Mouse (Mus musculus) neural tube, embryonic 15.5 days (tissue): ENCODE data around the gene Itgb5. TPM values are rescaled to one million over a fixed set of nuclear protein-coding genes. Genes with fewer than 3 reads are reported as not detected.
A peak's percentile ranks its signal among the peaks of the same experiment; 100 is the strongest.

Experiments
- ATAC-seq: fragments of 200-750 bp; cut with Nextera tagmentation; 2 replicates; pipeline ENCODE4 v1.8.0; 2017; ENCODE audit warnings: mild to moderate bottlenecking, moderate TSS enrichment, moderate library complexity; ENCODE audit not compliant: low FRiP score
- H3K27ac ChIP-seq: fragments of 300-500 bp; sonication (generic); replicated peaks from 2 replicates; pipeline ENCODE4 v1.5.1; 2015; ENCODE audit warnings: mild to moderate bottlenecking, inconsistent platforms
- H3K27me3 ChIP-seq: fragments of 300-500 bp; sonication (generic); replicated peaks from 2 replicates; pipeline ENCODE4 v1.6.1; 2015; ENCODE audit warnings: inconsistent platforms
- H3K36me3 ChIP-seq: fragments of 300-500 bp; sonication (generic); 2 replicates; pipeline ENCODE4 v1.6.1; 2015; ENCODE audit warnings: inconsistent platforms
- H3K4me1 ChIP-seq: fragments of 300-500 bp; sonication (generic); 2 replicates; pipeline ENCODE4 v1.6.1; 2015; ENCODE audit warnings: inconsistent platforms
- H3K4me2 ChIP-seq: fragments of 300-500 bp; sonication (generic); 2 replicates; pipeline ENCODE4 v1.6.1; 2015; ENCODE audit warnings: inconsistent platforms, mild to moderate bottlenecking, moderate library complexity
- H3K4me3 ChIP-seq: fragments of 300-500 bp; sonication (generic); replicated peaks from 2 replicates; pipeline ENCODE4 v1.5.1; 2015; ENCODE audit warnings: mild to moderate bottlenecking, inconsistent platforms
- H3K9ac ChIP-seq: fragments of 300-500 bp; sonication (generic); replicated peaks from 2 replicates; pipeline ENCODE4 v1.6.1; 2015; ENCODE audit warnings: mild to moderate bottlenecking, inconsistent platforms
- H3K9me3 ChIP-seq: fragments of 300-500 bp; sonication (generic); replicated peaks from 2 replicates; pipeline ENCODE4 v1.6.1; 2016; ENCODE audit warnings: inconsistent platforms
- WGBS: fragments of 180-500 bp; shearing (Covaris S2); methylation state at CpG from one replicate; pipeline ENCODE4 v1.1.7; 2015; ENCODE audit warnings: mixed read lengths; 5-methylcytosine and 5-hydroxymethylcytosine counted together
- polyA plus RNA-seq: library from polyadenylated mRNA; unstranded; fragments of >200 nt; fragmentation: Nextera tagmentation; extraction: Ambion mirVana; gene quantifications from 2 replicates; pipeline ENCODE4 v1.2.1, GENCODE M21; 2015

The Itgb5 gene
- polyA plus RNA-seq, 1 experiment from 2014 or later, result 19.2 TPM

GRCm38 (mm10) chr16:33882540-33882939 is 53.1 kb downstream of the Itgb5 start:
- ATAC-seq, result peak; percentile 35; the same call in 1 of the 2 replicates
- no peaks in the 10 kb centered on the region for H3K27me3 ChIP-seq
- 70% methylated on average over 4 of the region's 4 CpGs for WGBS

GRCm38 (mm10) chr16:33883046-33883975 is 53.8 kb downstream of the Itgb5 start:
- 59% methylated on average over 15 of the region's 16 CpGs for WGBS
- ATAC-seq, result peak; percentile 65

More at GRCm38 (mm10) chr16:33882540-33882939, 53.1 kb downstream of the Itgb5 start:
- Histone ChIP-seq H3K4me3 (no peak overlapping the region), H3K27ac (peak overlapping the region; percentile 63), H3K36me3 (no peaks in the 10 kb centered on the region), H3K9ac (no peak overlapping the region), H3K4me1 (peaks cover 27% of the 10 kb centered on the region), H3K9me3 (no peaks in the 10 kb centered on the region), H3K4me2 (no peak overlapping the region)

GRCm38 (mm10) chr16:33884201-33884600 is 54.7 kb downstream of the Itgb5 start:
- Histone ChIP-seq H3K36me3 (no peaks in the 10 kb centered on the region), H3K4me2 (no peak overlapping the region), H3K9ac (no peak overlapping the region), H3K27me3 (no peaks in the 10 kb centered on the region), H3K9me3 (no peaks in the 10 kb centered on the region), H3K4me1 (peaks cover 18% of the 10 kb centered on the region), H3K4me3 (no peak overlapping the region), H3K27ac (peak overlapping the region; percentile 63)
- 65% methylated on average over 5 of the region's 5 CpGs for WGBS
- ATAC-seq, result no peak

More at GRCm38 (mm10) chr16:33883046-33883975, 53.8 kb downstream of the Itgb5 start:
- Histone ChIP-seq H3K9me3 (no peaks in the 10 kb centered on the region), H3K9ac (no peak overlapping the region), H3K4me3 (no peak overlapping the region), H3K27me3 (no peaks in the 10 kb centered on the region), H3K36me3 (no peaks in the 10 kb centered on the region), H3K4me1 (peaks cover 22% of the 10 kb centered on the region), H3K4me2 (no peak overlapping the region), H3K27ac (peak overlapping the region; percentile 63)

GRCm38 (mm10) chr16:33885021-33885471 is 55.6 kb downstream of the Itgb5 start:
- H3K27me3 ChIP-seq, result no peaks in the 10 kb centered on the region
- H3K9ac ChIP-seq, result no peak overlapping the region
- no peak overlapping the region for H3K4me2 ChIP-seq
- H3K27ac ChIP-seq, result no peak overlapping the region
- no peak for ATAC-seq
- WGBS, result 86% methylated on average over 11 of the region's 11 CpGs
- H3K4me3 ChIP-seq, result no peak overlapping the region
- no peaks in the 10 kb centered on the region for H3K9me3 ChIP-seq
- peaks cover 18% of the 10 kb centered on the region for H3K4me1 ChIP-seq
- no peaks in the 10 kb centered on the region for H3K36me3 ChIP-seq

- Histone ChIP-seq H3K4me1 (peaks cover 19% of the 10 kb centered on the region), H3K4me3 (no peak overlapping the region), H3K36me3 (no peaks in the 10 kb centered on the region), H3K4me2 (no peak overlapping the region), H3K9ac (no peak overlapping the region), H3K27me3 (no peaks in the 10 kb centered on the region), H3K9me3 (no peaks in the 10 kb centered on the region), H3K27ac (no peak overlapping the region)
- WGBS, result 90% methylated on average over 14 of the region's 14 CpGs
- ATAC-seq, result no peak
Measured at GRCm38 (mm10) chr16:33885671-33886328, 56.3 kb downstream of the Itgb5 start.

- 69% methylated on average over 6 of the region's 6 CpGs for WGBS
- Histone ChIP-seq H3K4me1 (peaks cover 26% of the 10 kb centered on the region), H3K4me2 (no peak overlapping the region), H3K9me3 (no peaks in the 10 kb centered on the region), H3K27ac (no peak overlapping the region), H3K9ac (no peak overlapping the region), H3K27me3 (no peaks in the 10 kb centered on the region), H3K36me3 (no peaks in the 10 kb centered on the region), H3K4me3 (no peak overlapping the region)
- no peak for ATAC-seq
Measured at GRCm38 (mm10) chr16:33886665-33887064, 57.2 kb downstream of the Itgb5 start.

GRCm38 (mm10) chr16:33887981-33888380 is 58.5 kb downstream of the Itgb5 start:
- Histone ChIP-seq H3K4me3 (no peak overlapping the region), H3K36me3 (no peaks in the 10 kb centered on the region), H3K27ac (no peak overlapping the region), H3K4me1 (peaks cover 33% of the 10 kb centered on the region), H3K4me2 (no peak overlapping the region), H3K9ac (no peak overlapping the region), H3K9me3 (no peaks in the 10 kb centered on the region), H3K27me3 (no peaks in the 10 kb centered on the region)
- WGBS, result 95% methylated on average over 2 of the region's 2 CpGs
- ATAC-seq, result no peak

- Histone ChIP-seq H3K4me1 (peaks cover 21% of the 10 kb centered on the region), H3K27ac (no peak overlapping the region), H3K36me3 (no peaks in the 10 kb centered on the region), H3K27me3 (no peaks in the 10 kb centered on the region), H3K4me3 (no peak overlapping the region), H3K9me3 (no peaks in the 10 kb centered on the region), H3K4me2 (no peak overlapping the region), H3K9ac (no peak overlapping the region)
- WGBS, result 77% methylated on average over 13 of the region's 13 CpGs
- no peak for ATAC-seq
Measured at GRCm38 (mm10) chr16:33889000-33889607, 59.6 kb downstream of the Itgb5 start.

- Histone ChIP-seq H3K9me3 (no peaks in the 10 kb centered on the region), H3K4me1 (peaks cover 19% of the 10 kb centered on the region), H3K36me3 (no peaks in the 10 kb centered on the region), H3K4me2 (no peak overlapping the region), H3K9ac (no peak overlapping the region), H3K27ac (no peak overlapping the region), H3K27me3 (no peaks in the 10 kb centered on the region), H3K4me3 (no peak overlapping the region)
- ATAC-seq, result no peak
- WGBS, result 66% methylated on average over 8 of the region's 8 CpGs
Measured at GRCm38 (mm10) chr16:33891099-33891498, 61.6 kb downstream of the Itgb5 start.

GRCm38 (mm10) chr16:33891561-33892281 is 62.3 kb downstream of the Itgb5 start:
- WGBS, result 47% methylated on average over 14 of the region's 14 CpGs
- no peak; the same call in 1 of the 2 replicates for ATAC-seq
- Histone ChIP-seq H3K4me1 (peaks cover 19% of the 10 kb centered on the region), H3K27me3 (no peaks in the 10 kb centered on the region), H3K4me2 (peak overlapping the region; percentile 29; the same call in 1 of the 2 replicates), H3K27ac (peak overlapping the region; percentile 33), H3K4me3 (no peak overlapping the region), H3K36me3 (no peaks in the 10 kb centered on the region), H3K9ac (no peak overlapping the region), H3K9me3 (no peaks in the 10 kb centered on the region)

- 65% methylated on average over 6 of the region's 6 CpGs for WGBS
- Histone ChIP-seq H3K27me3 (no peaks in the 10 kb centered on the region), H3K4me2 (no peak overlapping the region), H3K36me3 (no peaks in the 10 kb centered on the region), H3K27ac (peak overlapping the region; percentile 33; the same call in 1 of the 2 replicates), H3K9me3 (no peaks in the 10 kb centered on the region), H3K4me1 (peaks cover 19% of the 10 kb centered on the region), H3K4me3 (no peak overlapping the region), H3K9ac (no peak overlapping the region)
- no peak for ATAC-seq
Measured at GRCm38 (mm10) chr16:33892539-33892938, 63.1 kb downstream of the Itgb5 start.
